Mouse (Mus musculus): ENCODE measurements around the gene Usp3. TPM values are rescaled to one million over a fixed set of nuclear protein-coding genes. Genes with fewer than 3 reads are reported as not detected.

Usp3 gene
- polyA plus RNA-seq, 1 experiment, result 89.3 TPM

DNA sequence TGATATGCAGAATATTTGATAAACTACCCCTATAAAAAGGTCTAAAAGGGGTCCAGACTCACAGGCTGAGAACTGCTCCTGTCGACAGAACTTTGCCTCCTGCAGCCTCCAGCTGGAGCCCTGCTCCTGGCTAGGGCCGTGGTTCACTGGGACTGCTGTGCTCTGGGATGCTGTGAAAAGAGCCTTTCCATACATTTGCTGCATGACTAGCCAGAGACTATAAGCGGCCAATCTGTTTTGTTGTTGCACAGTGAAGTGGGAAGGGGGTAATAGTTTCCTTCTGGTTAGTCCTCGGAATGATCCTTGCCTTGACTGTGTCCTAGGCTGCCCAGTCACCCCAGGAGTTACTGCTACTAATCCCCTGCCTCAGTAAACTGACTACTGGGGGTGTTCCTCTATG lies 86.9 kb downstream of the Usp3 start:
- no peak overlapping the region for H3K4me3 ChIP-seq (replicated peaks; ENCODE audit: insufficient read depth, low read depth, low read length)
- H3K27me3 ChIP-seq (ENCODE audit: control insufficient read depth, insufficient read depth, low read length), result no peaks in the 10 kb centered on the region
- no peak for DNase-seq
- peaks cover 34% of the 10 kb centered on the region for H3K4me1 ChIP-seq (ENCODE audit: control insufficient read depth, insufficient read depth, low read length)
- WGBS, result 12% methylated on average over 4 of the region's 4 CpGs
- H3K27ac ChIP-seq (ENCODE audit: insufficient read depth, low read length), result 0 out of 2 replicates have a peak overlapping the region, but pooled peaks have one; percentile 16
- no peak for TF ChIP-seq POLR2A (IDR thresholded peaks at IDR 0.05; ENCODE audit: borderline replicate concordance, insufficient read depth, low read length)
- TF ChIP-seq CTCF (IDR thresholded peaks at IDR 0.05; ENCODE audit: borderline replicate concordance, insufficient read depth, low read depth, low read length), result no peak

DNA sequence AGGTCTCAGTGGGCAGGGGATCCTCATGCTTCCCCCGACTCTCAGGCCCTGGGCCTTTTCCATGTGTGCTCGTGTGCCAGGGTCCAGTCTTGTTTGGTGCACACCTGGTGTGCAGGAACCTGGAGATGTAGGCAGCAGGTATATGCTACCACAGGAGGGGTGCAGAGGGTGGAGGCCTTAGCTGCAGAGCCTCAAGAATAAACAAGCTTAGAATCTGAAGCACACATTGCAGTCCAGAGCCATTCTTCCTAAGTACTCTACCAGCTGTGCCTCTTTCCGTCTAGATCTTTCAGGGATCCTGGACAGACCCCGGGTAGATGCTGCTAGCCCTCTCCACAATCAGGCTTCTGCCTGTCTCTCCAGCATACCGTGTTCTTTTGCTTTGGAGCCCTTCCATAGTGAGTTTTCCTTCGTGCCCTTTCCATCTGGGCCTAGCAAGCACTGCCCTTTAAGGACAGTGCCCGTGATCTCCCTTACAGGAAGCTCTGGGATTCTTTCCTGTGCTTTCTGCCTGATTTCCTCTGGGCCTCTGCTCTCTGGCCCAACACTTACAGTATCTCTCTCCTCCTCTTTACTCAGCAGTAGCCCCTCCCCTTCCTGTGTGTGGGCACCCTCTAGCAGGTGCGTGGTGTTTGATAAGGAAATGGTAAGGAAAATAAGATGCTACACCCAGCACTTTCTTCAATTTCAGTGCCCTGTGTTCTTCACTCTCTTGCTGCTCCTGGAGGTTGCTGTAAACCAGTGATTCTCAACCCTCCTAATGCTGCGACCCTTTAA lies 87.6 kb downstream of the Usp3 start:
- Histone ChIP-seq H3K27me3 (ENCODE audit: control insufficient read depth, insufficient read depth, low read length) (no peaks in the 10 kb centered on the region), H3K4me3 (replicated peaks; ENCODE audit: insufficient read depth, low read depth, low read length) (no peak overlapping the region), H3K27ac (ENCODE audit: insufficient read depth, low read length) (peak overlapping the region; percentile 65), H3K4me1 (ENCODE audit: control insufficient read depth, insufficient read depth, low read length) (peaks cover 31% of the 10 kb centered on the region)
- WGBS, result 30% methylated on average over 9 of the region's 9 CpGs
- TF ChIP-seq POLR2A (IDR thresholded peaks at IDR 0.05; ENCODE audit: borderline replicate concordance, insufficient read depth, low read length) (no peak), CTCF (IDR thresholded peaks at IDR 0.05; ENCODE audit: borderline replicate concordance, insufficient read depth, low read depth, low read length) (no peak)
- DNase-seq, result no peak

DNA sequence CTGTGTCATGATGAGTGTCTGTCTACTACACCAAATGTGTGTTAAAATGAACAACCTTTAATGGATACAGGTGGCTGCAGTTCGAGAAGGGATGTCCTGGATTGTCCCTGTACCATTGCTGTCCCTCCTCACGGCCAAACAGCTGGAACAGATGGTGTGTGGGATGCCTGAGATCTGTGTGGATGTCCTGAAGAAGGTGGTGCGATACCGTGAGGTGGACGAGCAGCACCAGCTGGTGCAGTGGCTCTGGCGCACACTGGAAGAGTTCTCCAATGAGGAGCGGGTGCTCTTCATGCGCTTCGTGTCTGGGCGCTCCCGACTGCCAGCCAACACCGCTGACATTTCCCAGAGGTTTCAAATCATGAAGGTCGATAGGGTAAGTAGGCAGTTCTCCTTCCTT lies 88.4 kb downstream of the Usp3 start:
- TF ChIP-seq CTCF (IDR thresholded peaks at IDR 0.05; ENCODE audit: borderline replicate concordance, insufficient read depth, low read depth, low read length) (no peak), POLR2A (IDR thresholded peaks at IDR 0.05; ENCODE audit: borderline replicate concordance, insufficient read depth, low read length) (no peak)
- H3K4me1 ChIP-seq (ENCODE audit: control insufficient read depth, insufficient read depth, low read length), result peaks cover 23% of the 10 kb centered on the region
- WGBS, result 74% methylated on average over 13 of the region's 13 CpGs
- no peak overlapping the region for H3K27ac ChIP-seq (ENCODE audit: insufficient read depth, low read length)
- H3K27me3 ChIP-seq (ENCODE audit: control insufficient read depth, insufficient read depth, low read length), result no peaks in the 10 kb centered on the region
- H3K4me3 ChIP-seq (replicated peaks; ENCODE audit: insufficient read depth, low read depth, low read length), result no peak overlapping the region
- DNase-seq, result no peak

DNA sequence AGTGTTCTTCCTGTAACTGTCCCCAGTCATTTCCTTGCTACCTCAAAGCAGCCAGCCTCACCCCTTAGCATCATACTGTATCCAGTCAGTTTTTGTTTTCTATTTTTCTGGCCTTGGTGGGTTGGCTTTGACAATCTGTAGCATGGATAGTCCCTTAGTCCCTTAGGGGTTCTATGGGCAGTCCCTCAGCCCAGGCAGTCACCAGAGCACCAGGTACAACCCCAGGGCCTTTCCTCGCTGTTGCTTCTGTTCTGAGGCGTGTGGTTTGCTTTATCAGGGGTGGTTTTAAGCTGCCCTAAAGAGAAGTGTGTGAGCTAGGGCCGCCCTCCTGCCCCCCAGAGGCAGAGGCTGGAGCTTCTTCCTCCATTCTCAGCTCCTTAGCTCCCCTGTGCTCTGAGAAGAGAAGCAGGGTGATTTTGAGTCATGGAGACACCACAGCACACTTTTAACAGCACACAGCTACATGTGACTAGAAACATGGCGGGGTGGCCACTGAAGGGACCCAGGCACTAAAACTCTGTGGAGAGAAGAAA lies 89.0 kb downstream of the Usp3 start:
- Histone ChIP-seq H3K4me3 (replicated peaks; ENCODE audit: insufficient read depth, low read depth, low read length) (no peak overlapping the region), H3K27me3 (ENCODE audit: control insufficient read depth, insufficient read depth, low read length) (no peaks in the 10 kb centered on the region), H3K4me1 (ENCODE audit: control insufficient read depth, insufficient read depth, low read length) (peaks cover 19% of the 10 kb centered on the region), H3K27ac (ENCODE audit: insufficient read depth, low read length) (no peak overlapping the region)
- no peak for TF ChIP-seq CTCF (IDR thresholded peaks at IDR 0.05; ENCODE audit: borderline replicate concordance, insufficient read depth, low read depth, low read length)
- no peak for TF ChIP-seq POLR2A (IDR thresholded peaks at IDR 0.05; ENCODE audit: borderline replicate concordance, insufficient read depth, low read length)
- WGBS, result 93% methylated on average over 4 of the region's 4 CpGs
- no peak for DNase-seq

DNA sequence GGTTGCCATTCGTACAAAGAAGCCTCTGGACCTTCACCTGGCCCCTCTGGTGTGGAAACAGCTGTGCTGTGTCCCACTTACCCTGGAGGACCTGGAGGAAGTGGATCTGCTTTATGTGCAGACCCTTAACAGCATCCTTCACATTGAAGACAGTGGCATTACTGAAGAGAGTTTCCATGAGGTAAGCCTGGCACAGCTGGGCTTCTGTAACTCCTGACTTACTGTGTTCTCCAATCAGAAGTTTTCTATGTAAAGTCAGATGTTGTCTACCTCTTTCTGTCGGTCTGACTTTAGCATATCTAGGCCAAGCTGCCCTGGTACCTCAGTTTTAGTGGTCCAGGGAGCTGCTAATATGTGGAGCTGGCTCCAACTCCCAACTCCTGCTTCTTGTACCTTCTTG lies 91.7 kb downstream of the Usp3 start:
- TF ChIP-seq CTCF (IDR thresholded peaks at IDR 0.05; ENCODE audit: borderline replicate concordance, insufficient read depth, low read depth, low read length) (no peak), POLR2A (IDR thresholded peaks at IDR 0.05; ENCODE audit: borderline replicate concordance, insufficient read depth, low read length) (no peak)
- 87% methylated on average over 2 of the region's 2 CpGs for WGBS
- no peak overlapping the region for H3K27ac ChIP-seq (ENCODE audit: insufficient read depth, low read length)

DNA sequence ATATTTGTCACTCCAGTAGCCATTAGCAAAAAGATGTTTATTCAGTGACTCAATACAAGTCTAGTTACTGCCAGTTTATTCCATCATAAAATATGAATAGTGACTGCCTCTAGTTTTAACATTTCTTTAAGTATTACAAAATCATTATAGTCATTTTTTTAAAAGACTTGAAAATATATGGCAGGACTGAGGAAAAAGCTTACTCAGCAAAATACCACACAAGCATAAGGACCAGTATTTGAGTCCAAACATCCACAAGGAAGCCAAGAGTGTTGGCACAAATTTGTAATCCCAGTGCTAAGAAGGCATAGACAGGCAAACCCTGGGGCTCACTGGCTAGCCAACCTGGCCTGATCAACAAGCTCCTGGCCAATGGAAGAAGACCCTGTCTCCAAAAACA lies 99.0 kb downstream of the Usp3 start:
- TF ChIP-seq POLR2A (IDR thresholded peaks at IDR 0.05; ENCODE audit: borderline replicate concordance, insufficient read depth, low read length) (no peak), CTCF (IDR thresholded peaks at IDR 0.05; ENCODE audit: borderline replicate concordance, insufficient read depth, low read depth, low read length) (no peak)
- Histone ChIP-seq H3K27ac (ENCODE audit: insufficient read depth, low read length) (no peak overlapping the region), H3K4me1 (ENCODE audit: control insufficient read depth, insufficient read depth, low read length) (no peaks in the 10 kb centered on the region), H3K4me3 (replicated peaks; ENCODE audit: insufficient read depth, low read depth, low read length) (no peak overlapping the region), H3K27me3 (ENCODE audit: control insufficient read depth, insufficient read depth, low read length) (0 out of 2 replicates have a peak, but pooled peaks cover 2% of the 10 kb centered on the region)
- no peak for DNase-seq

More for the DNA sequence above, 91.7 kb downstream of the Usp3 start:
- H3K4me3 ChIP-seq (replicated peaks; ENCODE audit: insufficient read depth, low read depth, low read length), result no peak overlapping the region
- DNase-seq, result no peak
- H3K4me1 ChIP-seq (ENCODE audit: control insufficient read depth, insufficient read depth, low read length), result peaks cover 16% of the 10 kb centered on the region
- no peaks in the 10 kb centered on the region for H3K27me3 ChIP-seq (ENCODE audit: control insufficient read depth, insufficient read depth, low read length)

DNA sequence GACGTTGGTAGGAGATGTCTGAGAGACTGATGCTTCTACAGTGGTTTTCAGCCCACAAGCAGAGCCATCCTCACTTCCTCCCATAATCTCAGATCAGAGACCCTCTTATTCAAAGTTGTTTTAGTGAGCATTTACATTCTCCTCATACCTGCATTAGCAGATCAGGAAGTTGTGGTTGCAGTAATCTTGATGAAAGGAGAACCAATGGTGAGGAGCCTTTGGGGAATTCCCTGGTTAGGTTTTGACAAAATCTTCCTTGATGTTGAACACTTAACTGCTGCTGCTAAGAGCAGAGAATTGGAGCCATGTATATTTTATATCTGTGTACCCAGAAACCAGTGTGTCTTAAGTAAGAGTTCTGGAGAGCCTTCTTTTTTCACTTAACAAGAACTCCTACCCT lies 100.6 kb downstream of the Usp3 start:
- 89% methylated on average over 1 of the region's 1 CpGs for WGBS
- no peak for TF ChIP-seq CTCF (IDR thresholded peaks at IDR 0.05; ENCODE audit: borderline replicate concordance, insufficient read depth, low read depth, low read length)
- no peak for TF ChIP-seq POLR2A (IDR thresholded peaks at IDR 0.05; ENCODE audit: borderline replicate concordance, insufficient read depth, low read length)

DNA sequence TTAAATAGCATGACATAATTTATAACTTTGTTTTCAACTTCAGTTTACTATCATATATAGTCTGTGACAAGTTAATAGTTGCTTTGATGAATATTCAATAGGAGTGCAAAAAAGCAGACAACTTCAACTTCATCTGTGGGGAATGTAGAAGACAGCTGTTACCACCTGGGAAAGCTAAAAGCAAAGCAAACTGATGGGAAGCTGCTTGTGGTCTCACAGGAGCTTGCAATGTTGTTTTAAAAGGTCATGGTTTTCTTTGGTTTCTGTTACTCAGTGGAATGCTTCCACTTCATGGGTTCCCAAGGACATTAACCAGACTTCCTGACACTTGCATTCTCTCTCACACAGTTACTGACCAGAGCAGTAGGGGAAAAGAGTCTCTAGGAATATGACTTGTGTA lies 104.2 kb downstream of the Usp3 start:
- Histone ChIP-seq H3K4me3 (replicated peaks; ENCODE audit: insufficient read depth, low read depth, low read length) (no peak overlapping the region), H3K27me3 (ENCODE audit: control insufficient read depth, insufficient read depth, low read length) (no peaks in the 10 kb centered on the region)

More for the DNA sequence above, 100.6 kb downstream of the Usp3 start:
- H3K4me1 ChIP-seq (ENCODE audit: control insufficient read depth, insufficient read depth, low read length), result no peaks in the 10 kb centered on the region
- H3K4me3 ChIP-seq (replicated peaks; ENCODE audit: insufficient read depth, low read depth, low read length), result no peak overlapping the region
- H3K27me3 ChIP-seq (ENCODE audit: control insufficient read depth, insufficient read depth, low read length), result 0 out of 2 replicates have a peak, but pooled peaks cover 2% of the 10 kb centered on the region
- no peak overlapping the region for H3K27ac ChIP-seq (ENCODE audit: insufficient read depth, low read length)
- no peak for DNase-seq

More for the DNA sequence above, 104.2 kb downstream of the Usp3 start:
- no peak for DNase-seq
- Histone ChIP-seq H3K4me1 (ENCODE audit: control insufficient read depth, insufficient read depth, low read length) (no peaks in the 10 kb centered on the region), H3K27ac (ENCODE audit: insufficient read depth, low read length) (no peak overlapping the region)
- TF ChIP-seq POLR2A (IDR thresholded peaks at IDR 0.05; ENCODE audit: borderline replicate concordance, insufficient read depth, low read length), result no peak

Measured in cerebellum, adult 2 months (tissue).